Comparison of ENCODE assay signal across 8 mouse cellular contexts in the genomic region with DNA sequence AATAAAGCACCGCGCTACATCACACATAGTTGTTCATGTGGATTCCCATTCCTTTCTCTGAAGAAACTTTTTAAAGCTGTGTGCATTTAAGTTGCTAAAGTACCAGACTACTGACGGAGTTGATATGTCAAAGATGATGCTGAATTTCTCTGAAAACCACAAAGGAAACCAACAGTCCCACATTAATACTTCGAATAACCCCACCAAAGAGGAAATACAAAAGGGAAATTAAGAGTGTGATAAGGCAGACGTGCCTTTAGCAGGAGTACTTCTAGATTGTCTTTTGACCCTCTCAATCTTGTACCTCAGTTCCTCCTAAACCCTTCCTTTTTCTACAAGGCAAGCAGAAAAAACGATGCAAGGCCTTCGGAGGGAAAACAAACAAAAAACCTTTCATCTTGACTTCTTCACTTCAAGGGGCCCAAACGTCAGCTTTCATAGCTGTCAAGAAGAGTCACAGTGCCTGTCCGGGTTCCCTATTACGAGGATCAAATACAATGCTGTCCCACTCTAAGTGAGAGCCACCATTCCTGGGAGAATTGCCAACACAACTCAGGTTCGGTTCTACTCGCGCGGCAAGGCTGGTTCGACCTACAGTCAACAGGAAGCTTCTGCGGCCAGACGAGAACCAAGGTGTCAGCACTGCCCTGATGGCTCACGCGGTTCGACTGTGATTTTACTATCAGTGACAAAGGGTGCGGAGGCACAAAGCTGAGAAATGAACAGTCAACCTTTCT. TPM values are rescaled to one million over a fixed set of nuclear protein-coding genes. Genes with fewer than 3 reads are reported as not detected.
DNase-seq lines count a peak whose midpoint lies in the region; ATAC-seq and TF ChIP-seq lines count a peak whose summit lies in the region.

No protein-coding gene starts in this region.

- DNase-seq in layer of hippocampus, adult 2 months (ENCODE audit: low spot score in 2 of 2), result peak in 1 of 2 experiments; percentile 13
- no peak for DNase-seq in layer of hippocampus, postnatal 10 days (ENCODE audit: low spot score in 2 of 2)
- peak; percentile 3 for DNase-seq in Muller cell, postnatal 12 days (ENCODE audit: inconsistent ontology term)
- DNase-seq in embryo, embryonic 11 days, result peak; percentile 57
- peak; percentile 68 for DNase-seq in kidney, postnatal 14 days
- DNase-seq in lung, postnatal 10 days, result peak; percentile 64
- peak; percentile 17 to 23 for DNase-seq in spleen, adult 2 months (ENCODE audit: low read depth in 1 of 2, low spot score in 2 of 2)

- H3K27me3 ChIP-seq in heart, embryonic 13.5 days (replicated peaks), result no peaks in the 10 kb centered on the region
- peaks cover 12% of the 10 kb centered on the region for H3K27me3 ChIP-seq in spleen, adult 2 months (ENCODE audit: control insufficient read depth, insufficient read depth, low read length)

- H3K27ac ChIP-seq in layer of hippocampus, adult 2 months, result peak overlapping the region; percentile 88
- peak overlapping the region; percentile 95 for H3K27ac ChIP-seq in heart, embryonic 13.5 days (replicated peaks)
- peak overlapping the region; percentile 6; the same call in 1 of the 2 replicates for H3K27ac ChIP-seq in spleen, adult 2 months (ENCODE audit: insufficient read depth, low read length)

- no peak for TF ChIP-seq POLR2A in spleen, adult 2 months (IDR thresholded peaks at IDR 0.05; ENCODE audit: low read depth, low read length)

- no peak for ATAC-seq in heart, embryonic 13.5 days (ENCODE audit: extremely low read depth, insufficient number of reproducible peaks, low FRiP score, low TSS enrichment)

- peaks cover 37% of the 10 kb centered on the region for H3K4me1 ChIP-seq in heart, embryonic 13.5 days
- H3K4me1 ChIP-seq in spleen, adult 2 months (ENCODE audit: control insufficient read depth, insufficient read depth, insufficient read length), result peaks cover 6% of the 10 kb centered on the region

- H3K4me2 ChIP-seq in heart, embryonic 13.5 days, result peak overlapping the region; percentile 81

- H3K4me3 ChIP-seq in layer of hippocampus, adult 2 months, result peak overlapping the region; percentile 94
- peak overlapping the region; percentile 93 for H3K4me3 ChIP-seq in heart, embryonic 13.5 days
- peak overlapping the region; percentile 71 for H3K4me3 ChIP-seq in spleen, adult 2 months (ENCODE audit: extremely low read depth, insufficient read depth, insufficient read length)

- peak overlapping the region; percentile 98 for H3K9ac ChIP-seq in heart, embryonic 13.5 days

- no peaks in the 10 kb centered on the region for H3K36me3 ChIP-seq in heart, embryonic 13.5 days
- H3K36me3 ChIP-seq in spleen, adult 2 months (ENCODE audit: control insufficient read depth, insufficient read depth, low read length), result no peaks in the 10 kb centered on the region

- H3K9me3 ChIP-seq in heart, embryonic 13.5 days, result no peaks in the 10 kb centered on the region

- WGBS in heart, embryonic 13.5 days, result 16% methylated on average over 21 of the region's 21 CpGs
- WGBS in spleen, adult 2 months, result 10% methylated on average over 21 of the region's 21 CpGs

- TF ChIP-seq CTCF in layer of hippocampus, adult 2 months (conservative IDR thresholded peaks at IDR 0.05), result no peak
- no peak for TF ChIP-seq CTCF in spleen, adult 2 months (IDR thresholded peaks at IDR 0.05; ENCODE audit: extremely low read depth, insufficient read depth, insufficient read length, insufficient replicate concordance)

RNA-seq across cellular contexts. Expression of a gene that starts 0.7 kb away (rescaled TPM):
- 10 to 100 TPM; 11.3 to 14.5 TPM for total RNA-seq in layer of hippocampus, adult 2 months (2021)
- 10 to 100 TPM; 16.4 to 18.7 TPM for total RNA-seq in layer of hippocampus, postnatal 10 days (2021)
- 21.5 and 21.6 TPM in 2 replicates for polyA plus RNA-seq in heart, embryonic 13.5 days (2015; fragmentation: Nextera tagmentation; extraction: Ambion mirVana)
- polyA plus RNA-seq in spleen, adult 2 months (2012; rRNA removed), result 0.55 and 0.58 TPM in 2 replicates

Comparison
In these comparisons a context has a peak if more than half of its experiments do, and no peak if none do; other contexts are left out.
1. DNase-seq: peak in Muller cell, postnatal 12 days (single experiment), embryo, embryonic 11 days (single experiment), kidney, postnatal 14 days (single experiment), lung, postnatal 10 days (single experiment) and spleen, adult 2 months (2 of 2); none in layer of hippocampus, postnatal 10 days (0 of 2).
2. H3K27ac ChIP-seq: peak in every context shown above with its lines; median percentile 95 in heart, embryonic 13.5 days; 88 in layer of hippocampus, adult 2 months; 6 in spleen, adult 2 months.
3. Peak in every context shown above with its lines, with median percentiles within 50 percentile points of each other: H3K4me3 ChIP-seq.